Mouse (Mus musculus) ovary, postnatal 14 days (tissue): ENCODE data around the gene Lrp10.

ENCODE experiments used
- DNase-seq: peaks from one replicate; pipeline ENCODE4 v3.0.0; 2022; ENCODE audit warnings: low spot score

The Lrp10 gene

GRCm38 (mm10) chr14:54463959-54464292 is at the start of gene Lrp10:
Gene Lrp10 (plus strand): TSS chr14:54464137.
- peak; percentile 74 for DNase-seq

DNA sequence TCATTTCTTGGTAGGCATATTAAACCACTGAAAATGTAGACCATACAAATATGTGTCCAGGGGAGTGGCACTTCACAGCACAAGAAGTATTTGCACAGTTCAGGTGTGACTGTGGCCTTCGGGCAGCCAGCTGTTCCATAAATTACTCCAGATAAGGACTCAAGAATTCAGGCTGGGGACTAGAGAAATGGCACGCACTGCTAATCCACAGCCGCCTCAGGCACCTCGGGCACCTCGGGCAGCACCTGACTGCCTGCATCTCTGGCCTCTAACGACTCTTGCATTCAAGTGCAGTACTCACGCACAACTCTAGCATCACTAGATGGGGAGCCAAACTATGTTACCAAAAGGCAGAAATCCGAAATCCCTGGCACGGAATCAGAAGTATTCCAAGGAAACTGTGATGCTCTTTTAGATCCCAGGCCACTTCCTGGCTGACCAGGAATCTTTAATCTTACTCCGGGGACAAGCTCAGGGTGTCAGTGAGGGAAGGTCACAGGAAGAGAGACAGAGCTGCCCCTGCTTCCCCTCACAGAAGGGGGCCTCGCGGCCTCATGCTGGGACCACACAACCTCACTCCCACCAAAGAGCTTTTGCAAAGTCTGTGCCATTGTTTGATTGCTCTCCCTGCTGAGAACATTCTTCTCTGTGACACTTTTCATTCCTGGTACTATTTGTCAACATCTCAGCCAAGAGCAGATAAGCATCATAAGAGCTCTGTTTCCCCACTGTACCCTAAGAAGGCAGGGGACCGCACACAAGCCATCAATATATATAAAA is 48.5 kb upstream of the Lrp10 start:
- DNase-seq, result no peak

DNA sequence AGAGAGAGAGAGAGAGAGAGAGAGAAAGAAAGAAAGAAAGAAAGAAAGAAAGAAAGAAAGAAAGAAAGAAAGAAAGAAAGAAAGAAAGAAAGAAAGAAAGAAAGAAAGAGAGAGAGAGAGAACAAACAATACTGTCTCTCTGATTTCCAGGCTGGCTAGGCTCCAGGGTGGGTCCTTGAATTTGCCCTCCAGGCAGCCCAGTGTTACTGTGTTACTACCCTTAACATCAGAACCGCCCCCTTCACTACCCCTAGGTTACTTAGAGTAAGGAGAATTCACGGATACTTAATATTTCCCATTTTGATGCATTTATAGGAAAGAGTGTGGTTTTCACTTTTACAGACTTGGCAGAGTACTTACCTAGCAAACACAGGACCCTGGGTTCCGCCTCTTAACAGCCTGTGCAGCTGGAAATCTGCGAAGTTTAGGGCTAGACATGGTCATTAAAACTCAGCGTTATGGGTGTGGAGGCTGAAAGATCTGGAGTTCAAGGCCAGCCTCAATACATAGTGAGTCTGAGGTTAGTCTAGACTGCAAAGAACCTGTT is 47.6 kb upstream of the Lrp10 start:
- no peak for DNase-seq

DNA sequence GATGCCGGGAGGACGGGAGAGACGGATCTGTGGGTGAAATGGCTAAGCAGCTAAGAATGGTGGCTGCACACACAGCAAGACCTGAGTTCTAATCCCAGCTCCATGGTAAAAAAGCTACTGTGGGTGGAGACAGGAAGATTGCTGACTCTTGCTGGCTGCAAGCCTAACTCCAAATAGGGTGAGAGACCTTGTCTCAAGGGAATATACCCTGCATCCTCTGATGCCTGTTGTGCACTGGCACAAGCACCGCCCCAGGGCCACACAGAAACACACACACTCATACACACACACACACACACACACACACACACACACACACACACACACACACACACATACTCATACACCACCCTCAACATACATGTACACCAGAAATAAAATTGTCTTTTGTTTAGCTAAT is 47.1 kb upstream of the Lrp10 start:
- DNase-seq, result no peak

DNA sequence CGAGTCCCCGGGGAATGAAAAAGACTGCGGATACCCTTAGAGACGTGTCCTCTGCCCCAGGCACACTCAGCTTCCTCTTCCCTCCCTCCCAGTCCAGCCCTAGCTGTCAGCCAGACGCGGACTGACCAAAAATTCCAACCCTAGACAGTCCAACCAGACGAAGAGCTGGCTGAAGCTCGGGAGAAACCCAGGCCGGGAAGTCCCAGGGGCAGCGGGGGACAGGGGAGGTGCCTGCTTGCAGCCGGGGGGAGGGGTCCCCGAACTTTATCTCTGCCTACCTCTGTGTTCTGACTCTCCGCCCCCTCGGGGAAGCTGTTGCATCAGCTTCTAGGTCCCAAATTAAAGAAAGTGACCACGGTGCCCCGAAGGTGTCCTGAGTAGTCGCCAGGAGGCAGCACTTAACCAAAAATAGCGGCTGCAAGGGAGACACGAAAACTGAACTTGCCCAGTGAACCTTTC is 46.3 kb upstream of the Lrp10 start, which contains the start of gene Slc7a7:
TSS of gene Slc7a7 (minus strand) at position 158 of the 459 bp plus-strand sequence.
- DNase-seq, result no peak

- no peak for DNase-seq
Observed at GRCm38 (mm10) chr14:54421014-54421413, 42.9 kb upstream of the Lrp10 start.

GRCm38 (mm10) chr14:54423406-54423805 is 40.5 kb upstream of the Lrp10 start:
- DNase-seq, result no peak

DNA sequence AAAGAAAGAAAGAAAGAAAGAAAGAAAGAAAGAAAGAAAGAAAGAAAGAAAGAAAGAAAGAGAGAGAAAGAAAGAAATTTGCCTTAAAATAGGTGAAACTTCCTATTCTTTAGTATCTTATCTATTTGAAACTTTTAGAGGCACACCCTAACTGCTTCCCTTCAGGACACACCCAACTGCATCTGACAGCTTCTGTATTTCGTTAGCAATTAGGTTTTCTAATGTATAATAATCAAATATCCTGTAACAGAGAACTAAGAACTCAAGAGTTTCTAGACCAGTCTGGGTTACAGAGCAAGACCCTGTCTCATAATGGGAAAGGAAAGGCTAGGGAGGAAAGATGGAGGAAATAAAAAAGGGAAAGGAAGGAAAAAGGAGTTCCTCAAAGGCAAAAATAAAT is 39.3 kb upstream of the Lrp10 start:
- DNase-seq, result no peak

DNA sequence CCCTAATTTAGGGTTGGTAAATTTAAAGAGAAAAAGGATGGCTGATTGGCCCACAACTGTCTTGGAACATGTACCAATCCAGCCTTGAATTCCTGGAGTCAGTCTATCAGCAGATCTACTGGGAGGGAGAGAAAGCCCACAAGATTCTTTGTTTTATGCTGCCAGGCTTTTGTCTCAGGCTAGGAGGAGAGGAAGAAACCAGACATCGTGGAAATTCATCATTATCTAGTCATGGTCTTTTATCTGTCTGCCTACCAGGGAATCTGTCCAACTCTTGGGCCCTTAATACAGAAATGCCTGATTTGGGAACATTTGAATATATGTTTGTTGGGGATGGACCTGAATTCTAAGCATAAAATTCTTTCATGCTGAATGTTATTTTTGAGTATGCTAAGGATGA is 38.4 kb upstream of the Lrp10 start:
- DNase-seq, result no peak

DNA sequence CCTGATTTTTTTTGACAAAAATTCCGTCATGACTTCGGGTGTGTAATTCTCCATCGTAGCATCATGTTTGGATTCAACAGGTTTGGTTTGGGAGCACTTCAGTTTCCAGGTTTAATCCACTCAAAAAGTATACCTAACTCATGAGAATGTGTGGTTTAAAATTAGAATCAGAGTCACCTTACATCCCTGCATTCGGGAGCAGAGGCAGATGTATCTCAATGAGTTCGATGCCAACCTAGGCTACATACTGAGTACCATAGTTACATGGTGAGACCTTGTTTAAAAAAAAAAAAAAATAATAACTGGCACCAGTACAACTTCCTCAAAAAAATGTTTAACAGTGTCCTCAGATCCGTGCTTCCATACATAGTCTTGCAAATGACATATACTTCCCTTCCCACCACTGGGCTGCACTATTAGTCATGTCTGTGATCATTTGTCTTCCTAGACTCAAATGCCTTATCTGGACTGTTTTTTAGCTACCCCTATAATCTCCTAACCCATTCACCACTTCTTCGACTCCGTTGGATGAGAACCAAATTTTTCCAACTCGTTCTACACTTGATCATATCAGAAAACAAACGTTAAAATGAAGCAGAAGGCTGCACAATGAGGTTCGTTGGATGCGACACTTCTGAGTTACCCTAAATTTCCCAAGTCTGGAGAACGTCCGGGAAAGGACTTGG is 37.8 kb upstream of the Lrp10 start:
- DNase-seq, result no peak

- DNase-seq, result peak; percentile 90
Observed at GRCm38 (mm10) chr14:54426689-54427398, 37.1 kb upstream of the Lrp10 start, which contains the start of gene Mrpl52. Gene Mrpl52 (plus strand): TSS chr14:54426909.

- no peak for DNase-seq
Observed at GRCm38 (mm10) chr14:54427696-54428095, 36.2 kb upstream of the Lrp10 start.

GRCm38 (mm10) chr14:54428421-54428820 is 35.5 kb upstream of the Lrp10 start:
- DNase-seq, result no peak

- DNase-seq, result no peak
Observed at GRCm38 (mm10) chr14:54429332-54430093, 34.4 kb upstream of the Lrp10 start.

DNA sequence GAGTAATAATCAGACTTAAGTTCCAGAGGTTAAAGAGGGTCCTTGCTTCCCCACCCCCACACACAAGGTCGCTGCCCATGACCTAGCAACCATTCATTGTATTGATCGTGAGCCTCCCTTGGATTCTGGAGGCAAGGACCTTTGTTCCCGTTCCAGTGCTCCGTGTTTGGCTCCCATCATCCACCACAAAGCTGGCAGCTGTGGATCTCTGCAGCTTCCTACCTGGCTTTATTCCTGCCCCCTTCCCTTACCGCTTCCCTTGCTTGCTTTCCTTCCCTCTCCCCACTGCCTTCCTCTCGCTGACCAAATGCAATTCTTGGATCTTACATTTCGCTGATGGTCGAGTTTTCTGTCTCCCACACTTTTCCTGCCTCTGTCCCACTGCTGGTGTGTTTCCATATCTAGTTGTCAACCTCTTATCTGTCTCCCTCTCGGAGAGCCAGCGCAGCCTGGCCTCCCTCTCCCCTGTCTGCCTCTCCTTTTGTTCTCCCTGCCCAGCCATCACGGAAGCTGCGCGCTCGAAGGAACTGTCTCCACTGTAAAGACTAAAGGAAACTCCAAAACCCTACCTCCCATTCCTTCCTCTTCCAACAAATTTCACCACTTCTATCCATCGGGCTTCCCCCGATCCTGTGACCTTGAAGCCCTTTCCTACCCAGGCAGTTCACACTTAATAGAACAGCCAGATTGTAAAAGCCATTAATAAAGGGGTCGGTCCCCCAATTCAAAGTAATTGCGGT is 33.4 kb upstream of the Lrp10 start:
- DNase-seq, result no peak

GRCm38 (mm10) chr14:54431334-54432077 is 32.4 kb upstream of the Lrp10 start, which contains the start of gene Mmp14:
Gene Mmp14 (plus strand): TSS chr14:54431612.
- peak; percentile 70 for DNase-seq

DNA sequence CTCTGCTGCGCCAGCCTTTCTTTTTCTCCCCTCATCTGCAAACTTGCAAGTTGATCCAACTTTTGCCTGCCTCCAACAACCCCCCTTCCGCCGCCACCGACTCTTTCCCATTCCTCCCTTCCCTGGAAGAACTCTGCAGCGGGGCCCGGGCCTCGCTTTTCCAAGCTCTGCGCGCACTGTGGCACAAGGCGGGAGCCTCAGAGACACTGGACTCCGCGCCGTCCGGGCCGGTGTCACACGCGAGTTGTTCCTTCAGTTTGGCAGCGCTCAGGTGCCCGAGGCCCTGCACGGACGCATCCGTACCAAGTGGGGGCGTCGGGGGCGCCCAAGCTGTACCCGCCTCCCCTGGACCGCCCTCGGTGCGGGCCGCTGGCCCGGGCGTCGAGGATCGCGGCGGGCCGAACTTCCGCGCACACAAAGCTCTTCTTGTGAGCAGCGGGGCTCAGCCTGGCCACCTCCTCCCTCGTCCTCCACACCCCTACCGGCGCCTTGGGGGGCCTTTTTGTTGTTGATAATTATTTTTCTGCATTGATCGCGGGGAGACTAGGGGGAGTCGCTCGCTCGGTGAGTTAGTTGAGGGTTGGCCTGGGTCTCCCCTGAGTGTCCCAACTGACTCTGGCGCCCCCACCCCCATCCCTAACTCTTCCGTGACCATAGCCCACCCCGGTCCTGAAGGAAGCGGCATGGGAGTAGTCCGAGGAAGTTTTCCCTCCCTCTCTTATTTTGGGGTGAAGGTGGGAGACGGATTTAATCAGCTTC is 31.7 kb upstream of the Lrp10 start:
- DNase-seq, result no peak

GRCm38 (mm10) chr14:54432837-54433830 is 30.8 kb upstream of the Lrp10 start:
- DNase-seq, result no peak
